Mouse (Mus musculus) stomach, postnatal 0 days (tissue): ENCODE measurements at regions not wholly inside any gene's neighbourhood (a gene's known extent, or its start where the extent isn't known, plus 50 kb on each side); places are given as distances from the start of the nearest gene placed in this dataset.

ENCODE experiments used
- CTCF ChIP-seq: IDR thresholded peaks from 2 replicates; pipeline ENCODE4 v1.5.1; 2016; ENCODE audit warnings: antibody characterized with exemption, low read depth, mild to moderate bottlenecking, moderate library complexity
- EP300 ChIP-seq: optimal IDR thresholded peaks from 2 replicates; pipeline ENCODE3; 2016; ENCODE audit warnings: antibody characterized with exemption

DNA sequence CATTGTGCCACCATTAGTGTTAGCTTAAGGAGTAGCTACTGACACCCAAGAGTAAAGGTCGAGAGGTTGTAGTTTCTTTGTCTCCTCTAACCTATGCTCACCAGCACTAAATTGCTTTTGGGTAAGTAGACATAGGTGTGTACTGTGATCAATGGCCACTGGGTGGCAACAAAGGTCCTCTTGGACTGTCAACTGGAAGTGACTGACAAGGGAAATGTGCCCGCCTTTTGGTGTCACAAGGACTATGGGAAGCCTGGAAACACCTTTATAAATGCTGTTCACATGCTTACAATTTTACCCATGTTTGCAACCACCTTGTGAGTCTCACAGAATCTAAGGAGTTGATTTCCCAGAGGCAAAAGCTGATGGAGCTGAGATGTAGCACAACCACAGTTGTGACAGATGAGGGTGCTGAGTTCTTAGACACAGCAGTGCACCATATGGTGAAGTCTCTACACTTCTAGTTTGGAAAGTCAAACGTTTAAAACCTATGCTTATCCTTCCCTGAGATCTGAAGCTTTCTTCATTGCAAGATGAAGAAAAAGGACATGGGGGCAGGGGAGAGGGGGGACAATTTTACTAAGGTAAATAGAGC, 303.2 kb upstream of the Camk1g start:
- TF ChIP-seq CTCF (peak; percentile 75), EP300 (no peak)
